ENCODE assay signal across 15 mouse cellular contexts in the genomic region with DNA sequence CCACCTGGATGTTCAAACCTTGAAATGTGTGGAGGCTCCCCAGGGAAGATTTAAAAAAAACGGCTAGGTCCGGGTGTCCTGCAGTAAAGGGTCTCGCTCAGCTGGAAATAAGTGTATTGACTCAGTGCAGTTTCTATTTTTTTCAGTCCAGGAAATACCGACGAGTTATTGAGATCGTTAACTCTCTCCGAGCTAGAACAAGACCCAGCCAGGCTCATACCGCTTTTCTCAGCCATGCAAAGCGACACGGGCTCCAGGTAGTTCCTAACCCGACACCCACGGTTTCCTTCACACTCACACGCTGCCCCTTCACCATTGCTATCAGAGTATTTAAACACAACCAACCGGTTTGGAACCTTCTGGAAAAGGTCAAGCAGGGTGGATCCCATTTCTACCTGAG. TPM values are rescaled to one million over a fixed set of nuclear protein-coding genes. Genes with fewer than 3 reads are reported as not detected.
DNase-seq lines count a peak whose midpoint lies in the region; ATAC-seq and TF ChIP-seq lines count a peak whose summit lies in the region.
"Had no signal": no experiment of that assay in that cellular context is flagged by ENCODE, and none has a peak within 500 bp of the region (broad histone marks: within the 10 kb centered on the region; RNA-seq: fewer than 3 reads in every experiment).

No protein-coding gene starts in this region.

- no peaks in the 10 kb centered on the region for H3K27me3 ChIP-seq in hindbrain, embryonic 16.5 days (replicated peaks; ENCODE audit: control insufficient read depth, insufficient read depth, low read length)
- H3K27me3 ChIP-seq in hindbrain, embryonic 11.5 days (ENCODE audit: control insufficient read depth, insufficient read depth, low read length) = no peaks in the 10 kb centered on the region
- no peaks in the 10 kb centered on the region for H3K27me3 ChIP-seq in lung, postnatal 0 days (replicated peaks; ENCODE audit: insufficient read depth, low read length)
- H3K27me3 ChIP-seq in intestine, embryonic 16.5 days (replicated peaks; ENCODE audit: control insufficient read depth, insufficient read depth, low read length) = no peaks in the 10 kb centered on the region
- no peaks in the 10 kb centered on the region for H3K27me3 ChIP-seq in stomach, embryonic 15.5 days (replicated peaks)
- H3K27me3 ChIP-seq in forebrain, embryonic 14.5 days (replicated peaks; ENCODE audit: control insufficient read depth, insufficient read depth, low read length) = no peaks in the 10 kb centered on the region

- no peak for ATAC-seq in hindbrain, embryonic 16.5 days
- ATAC-seq in hindbrain, embryonic 11.5 days (ENCODE audit: low FRiP score) = no peak
- ATAC-seq in lung, postnatal 0 days = peak; percentile 26; the same call in 1 of the 2 replicates
- ATAC-seq in intestine, embryonic 16.5 days = no peak
- ATAC-seq in stomach, embryonic 15.5 days (ENCODE audit: insufficient read depth, low FRiP score, low read depth) = no peak
- ATAC-seq in forebrain, embryonic 14.5 days = no peak

- no peaks in the 10 kb centered on the region for H3K4me1 ChIP-seq in hindbrain, embryonic 16.5 days (ENCODE audit: control insufficient read depth, insufficient read depth, low read depth, low read length)
- no peaks in the 10 kb centered on the region for H3K4me1 ChIP-seq in hindbrain, embryonic 11.5 days (replicated peaks; ENCODE audit: control insufficient read depth, insufficient read depth, low read length)
- peaks cover 7% of the 10 kb centered on the region; the same call in 1 of the 2 replicates for H3K4me1 ChIP-seq in lung, postnatal 0 days (ENCODE audit: insufficient read depth, low read depth, low read length)
- peaks cover 23% of the 10 kb centered on the region for H3K4me1 ChIP-seq in intestine, embryonic 16.5 days (ENCODE audit: control insufficient read depth, insufficient read depth, low read length)
- H3K4me1 ChIP-seq in stomach, embryonic 15.5 days = peaks cover 22% of the 10 kb centered on the region
- no peaks in the 10 kb centered on the region for H3K4me1 ChIP-seq in forebrain, embryonic 14.5 days (ENCODE audit: control insufficient read depth, insufficient read depth, low read length)

- no peak for DNase-seq in hindbrain, embryonic 11.5 days (ENCODE audit: low spot score)
- DNase-seq in lung, postnatal 0 days (ENCODE audit: low spot score) = no peak
- no peak for DNase-seq in lung, postnatal 14 days
- DNase-seq in forebrain, embryonic 14.5 days (ENCODE audit: low spot score) = no peak
- no peak for DNase-seq in layer of hippocampus, postnatal 10 days (ENCODE audit: low spot score in 2 of 2)
- DNase-seq: adrenal gland, postnatal 10 days; gastrocnemius, postnatal 10 days; left cerebral cortex, postnatal 4 days; right cerebral cortex, postnatal 4 days had no signal

- H3K27ac ChIP-seq in hindbrain, embryonic 16.5 days (ENCODE audit: low read depth, low read length) = no peak overlapping the region
- H3K27ac ChIP-seq in hindbrain, embryonic 11.5 days (ENCODE audit: low read depth, low read length) = no peak overlapping the region
- H3K27ac ChIP-seq in lung, postnatal 0 days (ENCODE audit: low read length) = no peak overlapping the region
- H3K27ac ChIP-seq in intestine, embryonic 16.5 days (ENCODE audit: low read length) = no peak overlapping the region; the same call in 1 of the 2 replicates
- no peak overlapping the region for H3K27ac ChIP-seq in stomach, embryonic 15.5 days
- no peak overlapping the region for H3K27ac ChIP-seq in forebrain, embryonic 14.5 days (ENCODE audit: low read depth, low read length)

- WGBS in hindbrain, embryonic 16.5 days = 70% methylated on average over 14 of the region's 14 CpGs
- WGBS in hindbrain, embryonic 11.5 days = 67% methylated on average over 14 of the region's 14 CpGs
- 31% methylated on average over 14 of the region's 14 CpGs for WGBS in lung, postnatal 0 days
- WGBS in intestine, embryonic 16.5 days = 38% methylated on average over 14 of the region's 14 CpGs
- WGBS in stomach, embryonic 15.5 days = 37% methylated on average over 14 of the region's 14 CpGs
- WGBS in forebrain, embryonic 14.5 days = 54% methylated on average over 14 of the region's 14 CpGs

- no peak for TF ChIP-seq EP300 in lung, postnatal 0 days (IDR thresholded peaks at IDR 0.05)

- TF ChIP-seq CTCF in lung, postnatal 0 days (IDR thresholded peaks at IDR 0.05) = no peak

- H3K36me3 ChIP-seq in hindbrain, embryonic 16.5 days (ENCODE audit: control insufficient read depth, insufficient read depth, low read length) = no peaks in the 10 kb centered on the region
- no peaks in the 10 kb centered on the region for H3K36me3 ChIP-seq in hindbrain, embryonic 11.5 days (ENCODE audit: control insufficient read depth, insufficient read depth, low read length)
- H3K36me3 ChIP-seq in lung, postnatal 0 days (ENCODE audit: insufficient read depth, low read length) = no peaks in the 10 kb centered on the region
- no peaks in the 10 kb centered on the region for H3K36me3 ChIP-seq in intestine, embryonic 16.5 days (ENCODE audit: control insufficient read depth, insufficient read depth, low read length)
- no peaks in the 10 kb centered on the region for H3K36me3 ChIP-seq in stomach, embryonic 15.5 days
- H3K36me3 ChIP-seq in forebrain, embryonic 14.5 days (ENCODE audit: control insufficient read depth, insufficient read depth, low read length) = no peaks in the 10 kb centered on the region

- H3K9me3 ChIP-seq in hindbrain, embryonic 16.5 days (ENCODE audit: control insufficient read depth, low read length) = no peaks in the 10 kb centered on the region
- H3K9me3 ChIP-seq in hindbrain, embryonic 11.5 days (ENCODE audit: control insufficient read depth, low read length) = no peaks in the 10 kb centered on the region
- H3K9me3 ChIP-seq in lung, postnatal 0 days (ENCODE audit: low read length) = no peaks in the 10 kb centered on the region
- H3K9me3 ChIP-seq in intestine, embryonic 16.5 days (ENCODE audit: control insufficient read depth, low read length) = no peaks in the 10 kb centered on the region
- no peaks in the 10 kb centered on the region for H3K9me3 ChIP-seq in stomach, embryonic 15.5 days
- H3K9me3 ChIP-seq in forebrain, embryonic 14.5 days (replicated peaks; ENCODE audit: control insufficient read depth, low read length) = no peaks in the 10 kb centered on the region

- H3K4me2 ChIP-seq in hindbrain, embryonic 16.5 days (ENCODE audit: low read length) = peak overlapping the region; percentile 1; the same call in 1 of the 2 replicates
- no peak overlapping the region for H3K4me2 ChIP-seq in hindbrain, embryonic 11.5 days (replicated peaks; ENCODE audit: low read depth, low read length)
- peak overlapping the region; percentile 49 for H3K4me2 ChIP-seq in lung, postnatal 0 days (replicated peaks; ENCODE audit: low read depth, low read length)
- peak overlapping the region; percentile 54 for H3K4me2 ChIP-seq in intestine, embryonic 16.5 days (ENCODE audit: low read depth, low read length)
- H3K4me2 ChIP-seq in stomach, embryonic 15.5 days = peak overlapping the region; percentile 45
- H3K4me2 ChIP-seq in forebrain, embryonic 14.5 days (ENCODE audit: low read length) = no peak overlapping the region

- H3K4me3 ChIP-seq in hindbrain, embryonic 16.5 days (ENCODE audit: low read length) = no peak overlapping the region
- H3K4me3 ChIP-seq in hindbrain, embryonic 11.5 days (ENCODE audit: low read depth, low read length) = no peak overlapping the region
- H3K4me3 ChIP-seq in lung, postnatal 0 days (ENCODE audit: low read depth, low read length) = peak overlapping the region; percentile 14; the same call in 1 of the 2 replicates
- H3K4me3 ChIP-seq in intestine, embryonic 16.5 days (ENCODE audit: low read length) = peak overlapping the region; percentile 31
- peak overlapping the region; percentile 21 for H3K4me3 ChIP-seq in stomach, embryonic 15.5 days (replicated peaks)
- H3K4me3 ChIP-seq in forebrain, embryonic 14.5 days (ENCODE audit: low read depth, low read length) = no peak overlapping the region

- H3K9ac ChIP-seq in hindbrain, embryonic 16.5 days (ENCODE audit: low read depth, low read length) = no peak overlapping the region
- no peak overlapping the region for H3K9ac ChIP-seq in hindbrain, embryonic 11.5 days (ENCODE audit: low read depth, low read length)
- no peak overlapping the region for H3K9ac ChIP-seq in lung, postnatal 0 days (replicated peaks; ENCODE audit: low read depth)
- peak overlapping the region; percentile 17; the same call in 1 of the 2 replicates for H3K9ac ChIP-seq in intestine, embryonic 16.5 days (ENCODE audit: low read depth, low read length)
- no peak overlapping the region for H3K9ac ChIP-seq in stomach, embryonic 15.5 days
- no peak overlapping the region for H3K9ac ChIP-seq in forebrain, embryonic 14.5 days (ENCODE audit: low read length)

RNA-seq across cellular contexts. Expression of a gene that starts 1.8 kb away (rescaled TPM):
- 0.91 and 0.94 TPM in 2 replicates for polyA plus RNA-seq in hindbrain, embryonic 16.5 days (2015; fragmentation: Nextera tagmentation; extraction: Ambion mirVana)
- 0.04 and 0.12 TPM in 2 replicates for polyA plus RNA-seq in hindbrain, embryonic 11.5 days (2014; fragmentation: Nextera tagmentation; extraction: Ambion mirVana)
- polyA plus RNA-seq in lung, postnatal 0 days (2015; fragmentation: Nextera tagmentation; extraction: Ambion mirVana) = 0.53 and 0.55 TPM in 2 replicates
- polyA plus RNA-seq in intestine, embryonic 16.5 days (2015; fragmentation: Nextera tagmentation; extraction: Ambion mirVana) = 3.2 and 3.4 TPM in 2 replicates
- polyA plus RNA-seq in stomach, embryonic 15.5 days (2015; fragmentation: Nextera tagmentation; extraction: Ambion mirVana) = 3.8 and 4.6 TPM in 2 replicates
- polyA plus RNA-seq in forebrain, embryonic 14.5 days (2014; fragmentation: Nextera tagmentation; extraction: Ambion mirVana) = 0.17 and 0.27 TPM in 2 replicates
- total RNA-seq in layer of hippocampus, postnatal 10 days (2021) = under 1 TPM; 0.66 to 0.85 TPM
- total RNA-seq: common myeloid progenitor, adult 5-6 weeks; monocyte, adult 5-6 weeks had no signal

RNA-seq across cellular contexts. Expression of a gene that starts 12.8 kb away (rescaled TPM):
- polyA plus RNA-seq in hindbrain, embryonic 16.5 days (2015; fragmentation: Nextera tagmentation; extraction: Ambion mirVana) = not detected in 2 replicates
- polyA plus RNA-seq in hindbrain, embryonic 11.5 days (2014; fragmentation: Nextera tagmentation; extraction: Ambion mirVana) = not detected in 2 replicates
- 3.7 and 5.4 TPM in 2 replicates for polyA plus RNA-seq in lung, postnatal 0 days (2015; fragmentation: Nextera tagmentation; extraction: Ambion mirVana)
- 0.11 TPM in 1 of 2 replicates, not detected in the other for polyA plus RNA-seq in intestine, embryonic 16.5 days (2015; fragmentation: Nextera tagmentation; extraction: Ambion mirVana)
- 1.9 and 4.4 TPM in 2 replicates for polyA plus RNA-seq in stomach, embryonic 15.5 days (2015; fragmentation: Nextera tagmentation; extraction: Ambion mirVana)
- not detected in 2 replicates for polyA plus RNA-seq in forebrain, embryonic 14.5 days (2014; fragmentation: Nextera tagmentation; extraction: Ambion mirVana)
- total RNA-seq in layer of hippocampus, postnatal 10 days (2021) = not detected
- total RNA-seq: left cerebral cortex, postnatal 4 days had no signal
- polyA plus RNA-seq: heart, embryonic 14.5 days had no signal

RNA-seq across cellular contexts. Expression of a gene that starts 28.9 kb away (rescaled TPM):
- polyA plus RNA-seq in hindbrain, embryonic 16.5 days (2015; fragmentation: Nextera tagmentation; extraction: Ambion mirVana) = 105 and 112 TPM in 2 replicates
- 154 and 172 TPM in 2 replicates for polyA plus RNA-seq in hindbrain, embryonic 11.5 days (2014; fragmentation: Nextera tagmentation; extraction: Ambion mirVana)
- 70.7 and 87.3 TPM in 2 replicates for polyA plus RNA-seq in lung, postnatal 0 days (2015; fragmentation: Nextera tagmentation; extraction: Ambion mirVana)
- 96.2 and 115 TPM in 2 replicates for polyA plus RNA-seq in intestine, embryonic 16.5 days (2015; fragmentation: Nextera tagmentation; extraction: Ambion mirVana)
- polyA plus RNA-seq in stomach, embryonic 15.5 days (2015; fragmentation: Nextera tagmentation; extraction: Ambion mirVana) = 127 and 129 TPM in 2 replicates
- 95.3 and 127 TPM in 2 replicates for polyA plus RNA-seq in forebrain, embryonic 14.5 days (2014; fragmentation: Nextera tagmentation; extraction: Ambion mirVana)
- total RNA-seq in layer of hippocampus, postnatal 10 days (2021) = 10 to 100 TPM; 70.7 to 76.0 TPM

RNA-seq across cellular contexts. Expression of a gene that starts 49.2 kb away (rescaled TPM):
- 3.7 and 4.9 TPM in 2 replicates for polyA plus RNA-seq in hindbrain, embryonic 16.5 days (2015; fragmentation: Nextera tagmentation; extraction: Ambion mirVana)
- 1.5 and 2.4 TPM in 2 replicates for polyA plus RNA-seq in hindbrain, embryonic 11.5 days (2014; fragmentation: Nextera tagmentation; extraction: Ambion mirVana)
- 0.24 and 1.2 TPM in 2 replicates for polyA plus RNA-seq in lung, postnatal 0 days (2015; fragmentation: Nextera tagmentation; extraction: Ambion mirVana)
- polyA plus RNA-seq in intestine, embryonic 16.5 days (2015; fragmentation: Nextera tagmentation; extraction: Ambion mirVana) = 1.2 and 2.8 TPM in 2 replicates
- 2.4 and 3.4 TPM in 2 replicates for polyA plus RNA-seq in stomach, embryonic 15.5 days (2015; fragmentation: Nextera tagmentation; extraction: Ambion mirVana)
- 0.70 and 0.88 TPM in 2 replicates for polyA plus RNA-seq in forebrain, embryonic 14.5 days (2014; fragmentation: Nextera tagmentation; extraction: Ambion mirVana)
- total RNA-seq in layer of hippocampus, postnatal 10 days (2021) = 1 to 10 TPM; 1.3 to 1.6 TPM
- total RNA-seq: adrenal gland, postnatal 10 days; monocyte, adult 5-6 weeks had no signal

RNA-seq across cellular contexts. Expression of a gene that starts 52.4 kb away (rescaled TPM):
- polyA plus RNA-seq in hindbrain, embryonic 16.5 days (2015; fragmentation: Nextera tagmentation; extraction: Ambion mirVana) = 4.2 and 5.7 TPM in 2 replicates
- polyA plus RNA-seq in hindbrain, embryonic 11.5 days (2014; fragmentation: Nextera tagmentation; extraction: Ambion mirVana) = 4.3 and 5.4 TPM in 2 replicates
- 5.9 and 6.3 TPM in 2 replicates for polyA plus RNA-seq in lung, postnatal 0 days (2015; fragmentation: Nextera tagmentation; extraction: Ambion mirVana)
- 5.1 and 5.2 TPM in 2 replicates for polyA plus RNA-seq in intestine, embryonic 16.5 days (2015; fragmentation: Nextera tagmentation; extraction: Ambion mirVana)
- 5.6 and 7.0 TPM in 2 replicates for polyA plus RNA-seq in stomach, embryonic 15.5 days (2015; fragmentation: Nextera tagmentation; extraction: Ambion mirVana)
- polyA plus RNA-seq in forebrain, embryonic 14.5 days (2014; fragmentation: Nextera tagmentation; extraction: Ambion mirVana) = 4.3 and 5.3 TPM in 2 replicates
- total RNA-seq in layer of hippocampus, postnatal 10 days (2021) = 1 to 10 TPM; 2.9 to 3.3 TPM

Comparison
In these comparisons a context has a peak if more than half of its experiments do, and no peak if none do; other contexts are left out.
1. H3K4me2 ChIP-seq: peak in hindbrain, embryonic 16.5 days (single experiment), lung, postnatal 0 days (single experiment), intestine, embryonic 16.5 days (single experiment) and stomach, embryonic 15.5 days (single experiment); none in hindbrain, embryonic 11.5 days (single experiment) and forebrain, embryonic 14.5 days (single experiment).
2. H3K4me3 ChIP-seq: peak in lung, postnatal 0 days (single experiment), intestine, embryonic 16.5 days (single experiment) and stomach, embryonic 15.5 days (single experiment); none in hindbrain, embryonic 16.5 days (single experiment), hindbrain, embryonic 11.5 days (single experiment) and forebrain, embryonic 14.5 days (single experiment).